ENCODE assay signal across 24 mouse cellular contexts in the genomic region with DNA sequence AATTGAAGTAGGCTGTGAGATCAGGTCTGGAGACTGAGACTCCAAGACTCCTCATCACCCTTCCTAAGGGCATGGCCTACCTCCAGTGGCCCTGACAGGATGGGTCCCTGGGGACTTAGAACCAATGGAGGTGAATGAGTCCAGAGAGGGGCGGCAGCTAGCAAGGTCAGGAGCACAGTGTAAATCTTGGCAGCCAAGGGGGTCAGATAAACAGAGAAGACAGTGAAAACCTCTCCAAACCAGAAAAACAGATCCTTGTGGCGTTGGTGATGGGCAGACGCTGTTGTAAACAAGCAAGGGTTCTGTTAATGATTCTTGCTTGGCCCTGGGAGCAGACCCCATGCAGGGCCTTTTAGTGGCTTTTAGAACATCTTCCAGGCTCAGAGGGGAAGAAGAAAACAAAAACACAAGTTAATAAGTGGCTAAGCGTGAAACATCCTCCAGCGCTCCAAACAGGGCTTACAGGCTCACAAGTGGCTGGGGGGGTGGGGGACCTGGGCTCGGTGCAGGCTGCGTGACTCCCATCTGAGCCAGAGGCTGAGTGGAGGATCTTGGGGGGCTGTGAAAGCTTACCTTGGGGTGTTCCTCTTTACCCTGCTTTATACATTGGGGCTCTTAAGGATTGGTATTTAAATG.
A peak's percentile ranks its signal among the peaks of the same experiment; 100 is the strongest.
DNase-seq lines count a peak whose midpoint lies in the region; ATAC-seq and TF ChIP-seq lines count a peak whose summit lies in the region.
"Had no signal": no experiment of that assay in that cellular context is flagged by ENCODE, and none has a peak within 500 bp of the region (broad histone marks: within the 10 kb centered on the region; RNA-seq: fewer than 3 reads in every experiment).

No protein-coding gene starts in this region.

- no peak overlapping the region for H3K4me2 ChIP-seq in embryonic facial prominence, embryonic 15.5 days (replicated peaks)
- no peak overlapping the region for H3K4me2 ChIP-seq in kidney, embryonic 14.5 days (replicated peaks; ENCODE audit: low read depth, low read length)
- H3K4me2 ChIP-seq: heart, embryonic 12.5 days; neural tube, embryonic 13.5 days had no signal

- H3K27ac ChIP-seq in embryonic facial prominence, embryonic 15.5 days (replicated peaks), result peak overlapping the region; percentile 56
- peak overlapping the region; percentile 30; the same call in 1 of the 2 replicates for H3K27ac ChIP-seq in kidney, embryonic 14.5 days (ENCODE audit: low read depth, low read length)
- H3K27ac ChIP-seq: hindbrain, postnatal 0 days; layer of hippocampus, adult 2 months; macrophage; midbrain, embryonic 10.5 days; neural tube, embryonic 13.5 days had no signal

- H3K36me3 ChIP-seq in embryonic facial prominence, embryonic 15.5 days, result peaks cover 64% of the 10 kb centered on the region
- peaks cover 64% of the 10 kb centered on the region for H3K36me3 ChIP-seq in kidney, embryonic 14.5 days (ENCODE audit: control insufficient read depth, insufficient read depth, low read length)

- H3K9me3 ChIP-seq in embryonic facial prominence, embryonic 15.5 days (replicated peaks), result no peaks in the 10 kb centered on the region
- H3K9me3 ChIP-seq in kidney, embryonic 14.5 days (ENCODE audit: control insufficient read depth, low read length), result no peaks in the 10 kb centered on the region
- H3K9me3 ChIP-seq: heart, embryonic 12.5 days; neural tube, embryonic 13.5 days had no signal

- WGBS in embryonic facial prominence, embryonic 15.5 days, result 49% methylated on average over 7 of the region's 7 CpGs
- 59% methylated on average over 7 of the region's 7 CpGs for WGBS in kidney, embryonic 14.5 days

- TF ChIP-seq CTCF in Patski (IDR thresholded peaks at IDR 0.05), result no peak

- H3K4me1 ChIP-seq in embryonic facial prominence, embryonic 15.5 days, result peaks cover 16% of the 10 kb centered on the region
- H3K4me1 ChIP-seq in kidney, embryonic 14.5 days (ENCODE audit: control insufficient read depth, insufficient read depth, low read length), result peaks cover 14% of the 10 kb centered on the region; the same call in 1 of the 2 replicates
- H3K4me1 ChIP-seq: heart, embryonic 12.5 days had no signal

- in situ Hi-C loops in Patski (cut with MboI; ENCODE audit: low pct_unique_long_range_greater_than_20kb), result loop anchor here (5.0 kb wide), 2 partner anchors 174 to 214 kb away; no protein-coding TSS in a partner anchor

- no peaks in the 10 kb centered on the region for H3K27me3 ChIP-seq in Patski
- H3K27me3 ChIP-seq in embryonic facial prominence, embryonic 15.5 days, result no peaks in the 10 kb centered on the region
- H3K27me3 ChIP-seq in kidney, embryonic 14.5 days (ENCODE audit: control insufficient read depth, insufficient read depth, low read length), result no peaks in the 10 kb centered on the region
- H3K27me3 ChIP-seq: neural tube, embryonic 13.5 days had no signal

- ATAC-seq in Patski, result peak; percentile 61
- ATAC-seq in embryonic facial prominence, embryonic 15.5 days (ENCODE audit: insufficient number of reproducible peaks, low FRiP score, low TSS enrichment, low read depth), result no peak
- no peak for ATAC-seq in kidney, embryonic 14.5 days (ENCODE audit: low FRiP score, low TSS enrichment)
- no peak for ATAC-seq in megakaryocyte progenitor cell, adult 5-6 weeks (replicated peaks; ENCODE audit: poor library complexity)
- no peak for ATAC-seq in granulocyte monocyte progenitor cell, adult 5-6 weeks (replicated peaks; ENCODE audit: poor library complexity, severe bottlenecking)
- ATAC-seq: forebrain, embryonic 14.5 days; hindbrain, postnatal 0 days; intestine, embryonic 16.5 days; lung, postnatal 0 days; midbrain, embryonic 16.5 days had no signal

- no peak overlapping the region for H3K9ac ChIP-seq in embryonic facial prominence, embryonic 15.5 days
- no peak overlapping the region for H3K9ac ChIP-seq in kidney, embryonic 14.5 days (ENCODE audit: low read depth, low read length)
- H3K9ac ChIP-seq: heart, embryonic 12.5 days; neural tube, embryonic 13.5 days had no signal

- CTCF ChIA-PET in Patski (lab: Charles Lee), result interaction anchor here (0.7 to 1.6 kb wide), 5 partner anchors 16 to 218 kb away, joined by 3 to 4 read pairs (median 3); no protein-coding TSS in a partner anchor

- DNase-seq in Patski (ENCODE audit: low read depth, low spot score), result peak; percentile 98
- peak; percentile 71 to 86 for DNase-seq in kidney, postnatal 25 days
- no peak for DNase-seq in spleen, postnatal 4 days (ENCODE audit: low spot score in 2 of 2)
- DNase-seq: adrenal gland, postnatal 14 days; cerebellum, adult 9-11 months; heart, adult 18-20 months; heart, postnatal 14 days; layer of hippocampus, postnatal 36 days; spleen, adult 18-20 months had no signal

- POLR2A ChIA-PET in Patski (lab: Charles Lee), result interaction anchor here (0.6 to 1.5 kb wide), 7 partner anchors 9 to 172 kb away, joined by 3 to 6 read pairs (median 4); a partner anchor contains a TSS

- H3K4me3 ChIP-seq in embryonic facial prominence, embryonic 15.5 days (replicated peaks), result no peak overlapping the region
- no peak overlapping the region for H3K4me3 ChIP-seq in kidney, embryonic 14.5 days (ENCODE audit: low read length)
- H3K4me3 ChIP-seq: heart, embryonic 12.5 days; layer of hippocampus, adult 2 months; midbrain, embryonic 10.5 days; myocyte; neural tube, embryonic 13.5 days had no signal

Comparison
In these comparisons a context has a peak if more than half of its experiments do, and no peak if none do; other contexts are left out.
1. DNase-seq: peak in Patski (single experiment) and kidney, postnatal 25 days (2 of 2); none in spleen, postnatal 4 days (0 of 2).